Mouse (Mus musculus) lung, postnatal 4 days (tissue): ENCODE measurements around the gene Trim47.

Experiments
- DNase-seq, 2 experiments: peaks; one replicate each; pipeline ENCODE4 v3.0.0; 2021

Trim47 gene

GRCm38 (mm10) chr11:116087194-116088130, 39.5 kb downstream of the Trim47 start:
- peak; percentile 90 to 94 for DNase-seq

GRCm38 (mm10) chr11:116086258-116087193, 40.5 kb downstream of the Trim47 start, which contains the start of gene Wbp2:
Gene Wbp2 (minus strand): TSS chr11:116086995.
- peak; percentile 98 to 99 for DNase-seq

GRCm38 (mm10) chr11:116084166-116084565, 42.8 kb downstream of the Trim47 start:
- DNase-seq = no peak

DNA sequence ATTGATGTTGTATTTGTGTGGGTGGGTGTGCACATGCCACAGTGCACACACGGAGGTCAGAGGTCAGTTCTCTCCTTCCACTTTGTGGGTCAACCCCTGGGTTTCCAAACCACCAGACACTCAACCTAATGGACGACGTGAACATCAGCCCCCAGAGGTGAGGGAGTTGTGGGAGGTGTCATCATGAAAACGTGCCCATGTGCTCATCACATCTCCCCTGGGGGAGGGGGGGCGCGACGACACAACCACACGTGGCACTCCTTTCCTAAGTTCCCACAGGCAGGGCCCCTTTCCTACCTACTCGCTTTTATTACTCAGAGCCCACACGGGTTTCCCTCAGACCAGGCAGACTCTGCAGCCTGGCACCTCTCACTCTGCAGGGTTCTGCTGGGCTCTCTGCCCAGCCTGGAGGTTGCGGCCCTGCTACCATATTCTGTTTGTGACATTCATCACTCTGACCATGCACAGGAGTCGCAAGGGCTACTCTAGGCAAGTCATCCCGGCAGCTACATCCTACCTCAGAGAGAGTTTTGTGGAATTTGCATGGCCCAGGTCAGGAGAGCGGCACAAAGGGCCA, 43.8 kb downstream of the Trim47 start:
- no peak for DNase-seq

DNA sequence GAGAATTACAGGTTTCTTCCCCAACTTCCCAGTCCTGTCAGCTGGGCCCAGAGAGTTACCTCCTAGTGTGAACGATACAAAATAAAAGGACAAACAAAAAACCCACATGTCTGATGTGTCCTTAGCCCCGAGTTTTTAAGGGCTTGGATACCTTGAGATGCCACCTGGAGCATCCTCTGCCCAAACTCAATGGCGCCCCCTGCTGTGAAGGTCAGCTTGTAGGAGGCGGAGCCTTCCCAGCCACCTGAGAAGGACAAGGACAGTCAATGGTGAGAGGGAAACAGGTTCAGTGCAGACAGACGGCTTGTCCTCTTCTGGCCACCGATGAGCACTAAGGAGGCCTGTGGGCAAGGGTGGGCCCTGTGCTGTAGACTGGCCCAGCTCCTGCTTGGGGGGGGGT, 45.9 kb downstream of the Trim47 start:
- DNase-seq = peak; percentile 64 to 77

- DNase-seq = no peak
These were observed 47.5 kb downstream of the Trim47 start for GRCm38 (mm10) chr11:116079511-116079910.

- no peak for DNase-seq
These were observed 48.2 kb downstream of the Trim47 start for GRCm38 (mm10) chr11:116078676-116079320.

DNA sequence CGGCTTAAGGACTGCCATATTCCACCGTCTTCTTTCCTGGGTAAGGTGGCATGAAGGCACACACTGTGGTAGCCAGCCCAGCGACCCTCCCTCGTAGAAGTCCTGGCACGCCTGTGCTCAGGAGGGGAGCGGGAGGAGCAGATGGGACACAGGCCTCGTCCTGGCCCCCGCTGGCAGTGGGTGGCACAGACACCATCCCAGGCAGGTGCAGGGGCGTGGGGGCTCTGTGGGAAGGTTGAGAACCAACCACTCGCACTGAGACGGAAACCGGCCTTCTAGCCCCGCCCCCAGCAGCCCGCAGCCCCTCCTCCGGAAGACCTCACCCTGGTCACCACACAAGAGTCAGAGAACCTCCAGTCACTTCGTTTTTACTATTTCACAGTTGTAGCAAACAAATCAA, 48.8 kb downstream of the Trim47 start:
- peak; percentile 84 for DNase-seq

DNA sequence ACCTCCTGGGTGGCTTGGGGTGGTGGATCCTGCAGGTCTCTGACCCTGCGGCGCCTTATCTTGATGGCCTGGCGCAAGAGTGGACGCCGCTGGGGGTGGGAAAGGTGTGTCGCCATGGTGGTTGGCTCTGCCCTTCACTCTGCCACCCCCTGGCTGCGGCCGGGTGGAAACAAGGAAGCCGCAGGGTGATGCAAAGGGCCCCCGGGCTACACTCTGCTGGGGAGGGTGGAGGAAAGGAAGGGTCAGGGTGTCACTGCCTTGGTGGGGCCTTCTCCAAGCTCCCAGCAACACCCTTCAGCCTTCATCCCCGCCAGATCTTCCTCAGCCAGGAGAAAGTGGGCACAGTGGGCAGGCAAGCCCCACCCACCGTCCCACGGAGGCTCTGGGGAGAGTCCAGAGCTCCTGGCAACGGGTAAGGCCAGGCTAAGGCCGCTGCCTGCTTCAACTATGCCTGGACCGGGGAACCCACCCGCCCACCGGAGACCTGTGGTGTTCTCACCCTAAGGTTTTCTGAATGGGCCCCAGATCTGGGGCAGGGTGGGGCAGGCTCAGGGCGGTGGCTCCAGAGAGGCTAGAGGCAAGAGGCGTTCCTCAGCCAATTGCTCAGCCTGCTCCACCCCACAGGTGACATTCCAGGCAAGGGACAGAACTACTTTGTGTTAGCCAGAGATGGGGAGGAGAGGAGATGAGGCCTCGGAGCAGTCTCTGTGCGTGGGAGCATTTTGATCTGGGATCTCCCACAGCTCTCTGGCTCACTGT, 49.4 kb downstream of the Trim47 start, which contains the start of gene Unc13d:
TSS of gene Unc13d (minus strand) at position 516 of the 759 bp plus-strand sequence.
- peak; percentile 83 for DNase-seq

- DNase-seq = no peak
These were observed 50.2 kb downstream of the Trim47 start for GRCm38 (mm10) chr11:116076836-116077235.

GRCm38 (mm10) chr11:116076266-116076540, 50.8 kb downstream of the Trim47 start:
- DNase-seq = no peak

DNA sequence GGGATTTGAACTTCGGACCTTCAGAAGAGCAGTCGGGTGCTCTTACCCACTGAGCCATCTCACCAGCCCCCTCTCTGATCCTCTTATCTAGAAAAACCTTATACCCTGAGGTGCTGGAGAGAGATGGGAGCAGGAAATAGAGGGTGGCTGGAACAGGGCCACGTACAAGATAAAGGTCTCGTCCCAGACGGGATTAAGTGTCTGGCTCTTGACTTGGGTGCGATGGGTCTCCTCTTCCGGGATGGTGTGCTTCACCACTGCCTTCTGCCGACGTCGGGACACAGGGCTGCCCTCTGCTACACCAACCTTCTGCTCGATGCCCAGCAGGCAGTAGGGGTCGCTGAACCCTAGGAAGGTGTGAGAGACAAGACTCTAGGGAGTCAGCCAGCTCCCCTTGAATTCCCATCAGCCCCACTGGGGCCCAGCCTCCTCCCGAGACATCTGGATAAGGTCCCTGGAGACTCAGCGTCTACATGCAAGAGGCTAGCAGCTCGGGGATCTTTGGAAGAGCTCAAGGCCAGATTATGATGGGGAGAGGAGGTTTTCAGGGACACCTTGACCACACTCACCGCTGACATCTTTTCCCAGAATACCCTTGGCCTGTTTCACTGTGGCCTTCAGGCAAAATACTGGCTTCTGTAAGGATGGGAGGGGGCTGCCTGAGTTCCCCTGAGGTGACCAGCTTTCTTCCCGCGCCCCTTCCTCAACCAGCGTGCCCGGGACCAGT, 51.3 kb downstream of the Trim47 start:
- no peak for DNase-seq

GRCm38 (mm10) chr11:116074436-116074991, 52.5 kb downstream of the Trim47 start:
- no peak for DNase-seq

DNA sequence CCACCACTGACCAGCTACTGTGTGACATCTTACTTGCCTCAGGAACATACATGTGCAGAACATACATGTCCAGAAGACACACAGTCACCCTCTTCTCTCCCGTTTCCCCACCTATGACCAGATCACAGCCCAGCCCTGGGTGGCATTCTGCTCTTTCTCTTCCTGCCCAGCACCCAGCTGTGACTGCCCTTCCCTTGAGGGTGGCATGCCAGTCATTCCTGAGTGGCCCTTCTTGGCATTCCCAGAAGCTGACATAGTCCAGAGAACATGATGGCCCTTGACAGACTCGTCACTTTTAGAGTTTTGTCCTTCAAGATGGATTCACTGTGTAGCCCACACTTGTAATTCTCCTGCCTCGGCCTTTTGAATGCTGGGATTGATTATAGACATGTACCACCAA, 54.4 kb downstream of the Trim47 start:
- peak; percentile 53 to 74 for DNase-seq

DNA sequence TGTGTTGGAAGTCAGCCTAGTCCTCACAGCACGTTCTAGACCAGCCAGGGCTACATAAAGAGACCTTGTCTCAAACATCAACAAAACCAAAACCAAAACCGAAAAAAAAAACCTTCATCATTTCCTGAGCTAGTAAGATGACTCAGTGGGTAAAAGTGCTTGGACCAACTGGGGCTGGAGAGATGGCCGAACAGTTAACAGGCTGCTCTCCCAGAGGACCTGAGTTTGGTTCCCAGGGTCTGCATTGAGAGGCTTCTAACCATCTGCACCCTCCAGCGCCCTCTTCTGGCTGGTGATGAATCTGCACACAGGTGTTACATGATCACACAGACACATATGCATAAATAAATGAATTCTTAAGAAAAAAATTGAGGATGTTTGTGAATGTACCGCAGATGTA, 55.5 kb downstream of the Trim47 start:
- DNase-seq = peak in 1 of 2 experiments; percentile 52

DNA sequence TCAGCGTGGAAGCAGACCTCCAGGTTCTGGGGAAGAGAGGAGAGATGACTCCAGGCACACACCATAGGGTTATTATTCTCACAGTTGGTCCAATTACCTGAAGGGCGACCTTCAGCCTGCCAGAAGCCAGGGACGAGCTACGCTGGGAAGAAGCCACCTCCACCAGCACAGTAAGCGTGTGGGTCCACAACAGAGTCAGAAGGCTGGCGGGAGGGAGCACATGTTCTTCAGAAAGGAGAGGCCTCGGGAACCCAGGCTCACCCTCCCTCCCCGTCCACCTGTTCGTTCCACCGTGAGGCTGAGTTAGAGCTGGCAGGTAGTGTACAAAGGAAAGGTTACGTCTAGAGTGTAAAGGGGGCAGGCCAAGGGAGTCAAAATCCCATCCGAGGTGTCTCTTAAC, 61.7 kb downstream of the Trim47 start:
- DNase-seq = no peak

DNA sequence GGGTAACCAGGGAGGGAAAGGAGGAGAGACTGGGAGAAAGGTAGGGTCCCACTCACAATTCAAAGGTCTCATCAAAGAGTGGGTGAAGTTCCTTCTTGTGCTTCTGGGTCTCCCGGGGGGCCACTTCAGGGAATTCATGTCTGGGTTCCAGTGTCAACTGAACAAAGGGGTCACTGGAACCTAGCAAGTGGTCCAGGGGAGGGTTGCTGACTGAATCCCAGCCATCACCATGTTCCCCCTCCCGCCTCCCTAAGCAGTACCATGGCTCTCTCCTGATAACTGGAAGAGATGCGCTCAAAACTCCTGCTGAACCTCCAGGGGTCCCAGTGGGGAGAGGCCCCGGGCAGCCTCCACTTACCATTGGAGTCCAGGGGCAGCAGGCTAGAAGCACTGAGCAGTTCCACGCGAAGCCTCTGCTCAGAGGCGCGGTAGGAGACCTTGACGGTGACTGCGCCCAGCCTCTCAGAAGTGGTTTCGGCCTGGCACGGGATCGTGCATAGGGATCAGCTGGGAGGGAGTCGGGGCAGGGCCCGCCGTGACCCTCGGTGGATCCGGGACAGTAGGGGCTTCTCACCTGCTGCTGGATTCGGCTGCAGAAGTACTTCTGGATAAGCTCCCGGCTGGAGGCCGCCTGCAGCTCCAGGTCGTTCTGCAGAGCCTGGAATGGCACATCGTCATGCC, 62.7 kb downstream of the Trim47 start:
- DNase-seq = no peak

GRCm38 (mm10) chr11:116063562-116063961, 63.4 kb downstream of the Trim47 start:
- DNase-seq = no peak

DNA sequence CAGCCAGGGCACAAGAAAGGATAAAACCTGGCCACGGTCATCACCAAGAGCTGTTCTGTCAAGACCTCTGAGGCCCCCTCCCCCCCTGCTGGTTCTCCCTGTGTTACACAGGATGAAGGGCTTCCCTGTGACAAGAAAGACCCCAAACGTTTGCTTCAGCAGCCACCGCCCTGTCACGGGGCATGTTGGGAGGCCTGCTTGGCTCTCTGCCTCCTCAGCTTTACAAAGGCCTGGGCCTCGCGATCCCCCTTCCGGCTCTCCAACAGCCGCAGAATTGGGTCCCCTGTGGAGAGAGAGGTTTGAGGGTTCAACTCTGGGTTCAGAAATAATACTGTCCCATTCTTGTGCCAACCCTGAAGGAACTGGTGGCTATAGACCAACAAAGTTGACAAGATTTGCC, 64.5 kb downstream of the Trim47 start:
- DNase-seq = no peak
